Mouse (Mus musculus) liver, adult 2 months (tissue): ENCODE measurements around the gene Fads1. TPM values are rescaled to one million over a fixed set of nuclear protein-coding genes. Genes with fewer than 3 reads are reported as not detected.

Experiments used
- DNase-seq: peaks from one replicate; pipeline ENCODE4 v3.0.0-alpha.2; 2011; ENCODE audit warnings: low read depth, low spot score; ENCODE audit errors: extremely low read depth
- H3K27ac ChIP-seq: fragments of 200-500 bp; replicated peaks from 2 replicates; pipeline ENCODE4 v1.5.1; 2012; ENCODE audit warnings: low read depth, mild to moderate bottlenecking, control low read depth, inconsistent platforms, low read length; ENCODE audit not compliant: insufficient read depth
- H3K27me3 ChIP-seq: fragments of 200-500 bp; 2 replicates; pipeline ENCODE4 v1.6.1; 2012; ENCODE audit warnings: mild to moderate bottlenecking, moderate library complexity, low read length, inconsistent platforms; ENCODE audit not compliant: control insufficient read depth, insufficient read depth
- H3K36me3 ChIP-seq: fragments of 200-500 bp; 2 replicates; pipeline ENCODE4 v1.6.1; 2012; ENCODE audit warnings: low read length, inconsistent platforms; ENCODE audit not compliant: control insufficient read depth, insufficient read depth
- H3K4me1 ChIP-seq: fragments of 200-500 bp; 2 replicates; pipeline ENCODE4 v1.6.1; 2011; ENCODE audit warnings: low read length; ENCODE audit not compliant: control insufficient read depth, insufficient read depth
- H3K4me3 ChIP-seq: fragments of 200-500 bp; 2 replicates; pipeline ENCODE4 v1.5.1; 2011; ENCODE audit warnings: low read depth, mild to moderate bottlenecking, control low read depth, low read length, moderate library complexity; ENCODE audit not compliant: insufficient read depth
- H3K79me2 ChIP-seq: fragments of 200-500 bp; 2 replicates; pipeline ENCODE4 v1.6.1; 2012; ENCODE audit warnings: inconsistent platforms, mild to moderate bottlenecking, low read length, moderate library complexity; ENCODE audit not compliant: control insufficient read depth, insufficient read depth
- H3K9ac ChIP-seq: fragments of 200-500 bp; 2 replicates; pipeline ENCODE4 v1.6.1; 2012; ENCODE audit warnings: low read depth, mild to moderate bottlenecking, control low read depth, inconsistent platforms, low read length
- CTCF ChIP-seq: fragments of 200-500 bp; IDR thresholded peaks from 2 replicates; pipeline ENCODE4 v1.5.1; 2011; ENCODE audit warnings: low read depth, low read length, control low read depth
- POLR2A ChIP-seq: fragments of 200-500 bp; IDR thresholded peaks from 2 replicates; pipeline ENCODE4 v1.6.1; 2011; ENCODE audit warnings: low read length, control low read depth; ENCODE audit not compliant: insufficient read depth; ENCODE audit errors: extremely low read depth
- WGBS: fragments of 180-500 bp; shearing (Covaris S2); methylation state at CpG from one replicate; pipeline ENCODE4 v1.1.7; 2018; 5-methylcytosine and 5-hydroxymethylcytosine counted together
- polyA plus RNA-seq: library from polyadenylated mRNA; depleted of rRNA; stranded (reverse); fragments of >200 nt; gene quantifications from 2 replicates; pipeline ENCODE4 v1.2.3, GENCODE M21; 2012
- total RNA-seq: library from RNA; depleted of rRNA; stranded (reverse); fragments of >200 nt; gene quantifications from 2 replicates; pipeline ENCODE4 v1.2.3, GENCODE M21; 2014

Gene Fads1
- total and polyA plus RNA-seq, 2 experiments = 238 to 352 TPM

DNA sequence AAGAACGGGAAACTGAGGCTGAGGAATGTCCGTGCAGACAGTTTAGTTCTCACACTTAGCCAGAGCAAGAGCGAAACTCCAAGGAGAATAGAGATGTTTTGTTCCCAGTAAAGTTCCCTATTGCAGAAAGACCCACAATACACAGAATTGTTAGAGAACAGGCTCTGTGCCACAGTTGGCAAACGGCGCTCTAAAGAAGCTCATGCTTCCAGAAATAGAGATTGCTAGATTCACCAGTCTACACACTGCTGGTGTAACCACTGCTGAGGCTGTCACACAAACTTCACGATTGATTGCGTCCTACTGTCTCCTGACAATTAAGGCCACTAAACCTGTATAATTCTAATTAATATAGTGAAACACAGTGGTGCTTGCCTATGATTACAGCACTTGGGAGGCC lies 1.5 kb upstream of the Fads1 start:
- WGBS = 49% methylated on average over 7 of the region's 7 CpGs
- Histone ChIP-seq H3K27me3 (no peaks in the 10 kb centered on the region), H3K36me3 (peaks cover 11% of the 10 kb centered on the region; the same call in 1 of the 2 replicates), H3K4me1 (peaks cover 24% of the 10 kb centered on the region), H3K4me3 (no peak overlapping the region), H3K79me2 (peaks cover 9% of the 10 kb centered on the region; the same call in 1 of the 2 replicates), H3K9ac (no peak overlapping the region), H3K27ac (no peak overlapping the region)
- TF ChIP-seq CTCF (no peak), POLR2A (no peak)
- DNase-seq = peak; percentile 58

DNA sequence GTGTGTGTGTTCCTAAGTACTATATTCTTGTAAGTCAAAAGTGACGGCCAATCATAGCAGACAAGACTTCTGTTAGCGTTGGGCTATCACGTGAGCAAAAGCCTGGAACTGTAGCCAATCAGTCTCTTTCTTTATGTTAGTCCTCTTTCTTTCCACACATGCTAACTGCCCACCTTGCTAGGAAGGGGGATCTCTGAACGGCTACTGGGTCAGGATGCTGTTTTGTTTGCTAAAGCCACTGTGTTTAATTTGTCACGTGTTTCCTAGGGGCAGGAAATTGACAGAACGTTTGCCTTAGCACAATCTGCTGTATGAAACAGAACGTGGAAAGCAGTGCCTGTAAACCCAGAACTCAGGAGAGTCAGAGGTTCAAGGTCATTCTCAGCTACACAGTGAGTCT lies 546 bp upstream of the Fads1 start:
- 6% methylated on average over 7 of the region's 7 CpGs for WGBS
- no peaks in the 10 kb centered on the region for H3K27me3 ChIP-seq
- H3K79me2 ChIP-seq = peaks cover 9% of the 10 kb centered on the region; the same call in 1 of the 2 replicates
- peak overlapping the region; percentile 80 for H3K4me3 ChIP-seq
- TF ChIP-seq POLR2A = no peak
- TF ChIP-seq CTCF = no peak
- DNase-seq = peak; percentile 67
- peak overlapping the region; percentile 75 for H3K9ac ChIP-seq
- H3K36me3 ChIP-seq = peaks cover 20% of the 10 kb centered on the region; the same call in 1 of the 2 replicates
- peaks cover 31% of the 10 kb centered on the region for H3K4me1 ChIP-seq
- peak overlapping the region; percentile 86 for H3K27ac ChIP-seq

DNA sequence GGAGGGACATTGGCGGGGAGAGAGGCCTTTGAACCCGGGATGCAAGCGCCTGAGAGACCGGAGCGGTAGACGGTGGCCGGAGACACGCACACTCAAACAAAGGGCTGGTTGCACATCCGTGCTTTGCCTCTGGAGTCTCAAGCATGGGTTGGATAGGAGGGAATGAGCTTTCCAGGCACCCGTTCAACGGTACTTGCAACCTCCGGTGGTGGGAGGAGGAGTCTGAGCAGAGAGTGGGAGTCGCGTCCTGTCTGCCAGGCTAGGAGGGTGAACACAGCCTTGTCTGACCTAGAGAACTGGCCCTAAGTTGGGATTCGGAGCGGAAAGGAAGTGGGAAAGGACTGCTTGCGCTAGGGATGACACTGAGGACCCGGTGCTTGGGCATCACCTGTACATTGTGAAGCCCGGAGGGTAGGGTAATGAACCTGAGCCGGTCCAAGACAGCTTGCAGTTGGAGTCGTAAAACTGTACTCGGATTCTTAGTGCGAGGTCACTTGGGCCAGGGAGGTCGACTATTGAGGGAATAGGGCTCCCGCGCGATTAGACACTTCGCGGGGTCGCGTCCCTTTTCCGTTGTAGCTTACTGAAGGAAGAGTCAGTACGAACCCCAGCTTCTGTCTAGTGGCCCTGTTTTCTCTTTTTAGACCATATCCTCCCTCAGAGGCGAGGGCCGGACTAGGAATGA lies 753 bp downstream of the Fads1 start:
- H3K4me3 ChIP-seq = peak overlapping the region; percentile 80
- peak overlapping the region; percentile 91 for H3K9ac ChIP-seq
- TF ChIP-seq CTCF (no peak), POLR2A (no peak)
- no peaks in the 10 kb centered on the region for H3K27me3 ChIP-seq
- WGBS = under 1% methylated on average over 35 of the region's 35 CpGs
- H3K4me1 ChIP-seq = peaks cover 34% of the 10 kb centered on the region
- H3K27ac ChIP-seq = peak overlapping the region; percentile 89
- DNase-seq = peak; percentile 85
- H3K79me2 ChIP-seq = peaks cover 9% of the 10 kb centered on the region; the same call in 1 of the 2 replicates
- peaks cover 22% of the 10 kb centered on the region; the same call in 1 of the 2 replicates for H3K36me3 ChIP-seq

DNA sequence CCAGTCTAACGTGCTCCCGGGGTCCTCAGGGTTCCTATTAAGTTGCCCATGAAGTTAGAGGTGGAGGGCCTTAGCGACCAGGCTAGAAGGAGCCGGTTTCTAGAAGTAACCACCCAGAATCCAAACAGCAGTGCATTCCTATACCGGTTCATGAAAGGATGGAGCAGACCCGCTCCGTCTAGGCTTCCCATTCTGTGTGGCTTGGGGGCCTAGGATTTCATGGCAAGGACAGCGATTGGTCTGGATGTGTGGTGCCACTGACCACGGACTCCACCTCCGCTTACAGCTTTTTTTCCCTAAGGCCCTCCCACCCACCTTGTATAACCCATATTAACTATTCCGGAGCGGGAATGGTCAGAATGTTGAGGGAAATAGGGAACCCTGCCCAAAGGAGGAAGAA lies 1.4 kb downstream of the Fads1 start:
- Histone ChIP-seq H3K27me3 (no peaks in the 10 kb centered on the region), H3K36me3 (peaks cover 23% of the 10 kb centered on the region), H3K4me3 (peak overlapping the region; percentile 80), H3K9ac (peak overlapping the region; percentile 91), H3K27ac (peak overlapping the region; percentile 89), H3K4me1 (peaks cover 40% of the 10 kb centered on the region), H3K79me2 (peaks cover 9% of the 10 kb centered on the region; the same call in 1 of the 2 replicates)
- DNase-seq = peak; percentile 90
- peak; percentile 90 for TF ChIP-seq POLR2A
- no peak for TF ChIP-seq CTCF
- 9% methylated on average over 12 of the region's 12 CpGs for WGBS

DNA sequence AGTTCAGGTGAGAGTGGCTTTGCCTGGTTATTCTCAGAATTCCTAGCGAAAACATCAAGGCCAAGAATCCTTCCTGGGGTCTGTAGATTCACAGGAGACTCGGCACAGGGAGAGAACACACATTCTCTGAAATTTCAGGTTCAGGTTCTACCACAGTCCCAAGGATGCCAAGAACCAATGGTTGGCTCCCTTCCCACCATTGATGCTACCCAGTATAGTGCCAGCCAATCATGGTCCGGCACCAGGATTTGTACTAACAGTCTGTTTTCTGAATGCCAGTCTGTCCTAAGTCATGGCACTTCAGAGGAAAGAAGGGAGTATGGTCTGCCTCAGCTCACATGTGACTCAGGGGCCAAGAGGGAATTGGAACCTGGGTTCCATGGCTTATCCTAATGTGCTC lies 3.2 kb downstream of the Fads1 start:
- H3K27ac ChIP-seq = peak overlapping the region; percentile 38
- H3K79me2 ChIP-seq = peaks cover 6% of the 10 kb centered on the region; the same call in 1 of the 2 replicates
- H3K4me3 ChIP-seq = no peak overlapping the region
- DNase-seq = peak; percentile 67
- WGBS = 44% methylated on average over 3 of the region's 3 CpGs
- no peak for TF ChIP-seq POLR2A
- TF ChIP-seq CTCF = no peak
- H3K9ac ChIP-seq = peak overlapping the region; percentile 35
- peaks cover 44% of the 10 kb centered on the region for H3K4me1 ChIP-seq
- peaks cover 39% of the 10 kb centered on the region for H3K36me3 ChIP-seq
- no peaks in the 10 kb centered on the region for H3K27me3 ChIP-seq

DNA sequence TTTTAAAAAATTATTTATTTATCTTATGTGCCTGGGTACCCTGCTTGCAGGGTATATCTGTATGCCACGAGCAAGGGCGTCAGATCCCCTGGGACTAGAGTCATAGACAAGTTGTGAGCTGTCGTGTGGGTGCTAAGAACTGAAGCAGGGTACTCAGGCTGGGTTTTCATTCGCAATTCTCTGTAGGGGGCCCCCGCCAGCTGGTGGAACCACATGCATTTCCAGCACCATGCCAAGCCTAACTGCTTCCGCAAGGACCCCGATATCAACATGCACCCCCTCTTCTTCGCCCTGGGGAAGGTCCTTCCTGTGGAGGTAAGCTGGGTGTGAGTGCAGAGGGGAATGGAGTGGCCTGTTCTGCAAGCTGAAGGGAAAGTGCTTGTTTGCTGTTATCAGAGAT lies 3.9 kb downstream of the Fads1 start:
- no peak for DNase-seq
- peaks cover 46% of the 10 kb centered on the region for H3K36me3 ChIP-seq
- H3K27ac ChIP-seq = no peak overlapping the region; the same call in 1 of the 2 replicates
- no peaks in the 10 kb centered on the region for H3K27me3 ChIP-seq
- TF ChIP-seq CTCF (no peak), POLR2A (no peak)
- H3K4me3 ChIP-seq = no peak overlapping the region
- H3K79me2 ChIP-seq = peaks cover 6% of the 10 kb centered on the region; the same call in 1 of the 2 replicates
- WGBS = 93% methylated on average over 8 of the region's 8 CpGs
- H3K4me1 ChIP-seq = peaks cover 42% of the 10 kb centered on the region
- no peak overlapping the region for H3K9ac ChIP-seq
